In the genomic region with DNA sequence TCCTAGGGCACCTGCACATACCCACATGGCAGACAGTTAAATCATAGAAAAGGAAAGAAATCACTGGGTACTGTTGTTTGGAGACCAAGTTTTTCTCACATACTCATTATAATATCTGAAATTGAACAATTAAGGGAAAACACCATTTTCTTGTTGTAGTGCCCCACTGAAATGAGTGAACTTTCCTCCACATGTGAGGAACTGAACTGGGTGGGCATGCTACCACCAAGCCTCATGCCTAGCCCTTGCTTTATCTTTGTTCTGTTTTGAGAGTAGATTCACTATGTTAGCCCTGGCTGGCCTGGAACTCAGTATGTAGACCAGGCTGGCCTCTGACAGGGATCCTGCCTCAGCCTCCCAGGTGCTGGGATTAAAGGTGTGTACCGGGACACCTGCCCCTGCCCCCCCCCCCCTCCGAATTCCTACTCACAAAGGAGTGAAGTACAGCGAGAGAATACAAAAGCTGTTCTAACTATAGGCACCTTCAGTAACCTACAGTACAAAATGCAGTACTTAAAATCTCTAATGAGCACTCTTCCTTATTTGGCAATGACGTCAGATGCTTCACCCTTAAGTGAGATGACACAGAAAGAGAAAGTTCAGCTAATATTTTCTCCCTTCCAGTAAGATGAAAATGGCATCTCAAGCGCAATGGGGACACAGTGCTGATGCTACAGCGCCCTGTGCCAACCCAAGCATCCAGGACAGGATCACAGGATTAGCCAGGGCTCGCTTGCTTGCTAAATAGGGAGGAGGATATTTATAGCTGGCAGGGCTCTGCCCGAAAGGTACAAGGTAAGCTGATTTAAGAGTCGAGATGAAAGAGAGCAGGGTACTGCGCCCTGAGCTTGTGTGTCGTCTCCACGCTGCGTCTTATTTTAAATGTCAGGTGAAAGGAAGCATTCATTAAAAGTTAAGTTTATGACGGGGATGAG, we compare ENCODE assay signal across 11 mouse cellular contexts. TPM values are rescaled to one million over a fixed set of nuclear protein-coding genes. Genes with fewer than 3 reads are reported as not detected.
A peak's percentile ranks its signal among the peaks of the same experiment; 100 is the strongest.
DNase-seq lines count a peak whose midpoint lies in the region; ATAC-seq and TF ChIP-seq lines count a peak whose summit lies in the region.
"Had no signal": no experiment of that assay in that cellular context is flagged by ENCODE, and none has a peak within 500 bp of the region (broad histone marks: within the 10 kb centered on the region; RNA-seq: fewer than 3 reads in every experiment).

No protein-coding gene starts in this region.

- H3K4me2 ChIP-seq in forebrain, postnatal 0 days (ENCODE audit: low read depth) = no peak overlapping the region
- no peak overlapping the region for H3K4me2 ChIP-seq in forebrain, embryonic 14.5 days (ENCODE audit: low read length)
- peak overlapping the region; percentile 2 for H3K4me2 ChIP-seq in heart, embryonic 14.5 days (ENCODE audit: low read length)
- no peak overlapping the region for H3K4me2 ChIP-seq in intestine, postnatal 0 days (replicated peaks; ENCODE audit: low read depth)

- WGBS in forebrain, postnatal 0 days = 82% methylated on average over 14 of the region's 14 CpGs
- WGBS in forebrain, embryonic 14.5 days = 87% methylated on average over 14 of the region's 14 CpGs
- WGBS in heart, embryonic 14.5 days = 52% methylated on average over 14 of the region's 14 CpGs
- 84% methylated on average over 14 of the region's 14 CpGs for WGBS in intestine, postnatal 0 days

- H3K27ac ChIP-seq in forebrain, postnatal 0 days (ENCODE audit: low read depth, low read length) = peak overlapping the region; percentile 36
- H3K27ac ChIP-seq in forebrain, embryonic 14.5 days (ENCODE audit: low read depth, low read length) = no peak overlapping the region
- H3K27ac ChIP-seq in heart, embryonic 14.5 days (replicated peaks in 1 of 2; ENCODE audit: control insufficient read depth in 1 of 2, insufficient read depth in 1 of 2, low read depth in 2 of 2, low read length in 2 of 2) = peak overlapping the region; percentile 39 to 60
- H3K27ac ChIP-seq in intestine, postnatal 0 days (ENCODE audit: low read depth, low read length) = no peak overlapping the region
- H3K27ac ChIP-seq: midbrain, embryonic 10.5 days had no signal

- H3K36me3 ChIP-seq in forebrain, postnatal 0 days (ENCODE audit: insufficient read depth) = peaks cover 4% of the 10 kb centered on the region; the same call in 1 of the 2 replicates
- peaks cover 11% of the 10 kb centered on the region for H3K36me3 ChIP-seq in forebrain, embryonic 14.5 days (ENCODE audit: control insufficient read depth, insufficient read depth, low read length)
- peaks cover 3% of the 10 kb centered on the region; the same call in 1 of the 2 replicates for H3K36me3 ChIP-seq in heart, embryonic 14.5 days (ENCODE audit: control insufficient read depth, insufficient read depth, low read length)
- no peaks in the 10 kb centered on the region for H3K36me3 ChIP-seq in intestine, postnatal 0 days (ENCODE audit: control insufficient read depth, insufficient read depth)

- DNase-seq in forebrain, postnatal 0 days = no peak
- no peak for DNase-seq in forebrain, embryonic 14.5 days (ENCODE audit: low spot score)
- peak; percentile 54 for DNase-seq in A20 (ENCODE audit: low read depth, low spot score)
- peak; percentile 66 to 73 for DNase-seq in cerebellum, postnatal 36 days
- no peak for DNase-seq in T-cell, adult 2 months (ENCODE audit: low spot score)
- DNase-seq in kidney, adult 9 months = no peak

- H3K4me1 ChIP-seq in forebrain, postnatal 0 days (ENCODE audit: insufficient read depth) = 0 out of 2 replicates have a peak, but pooled peaks cover 3% of the 10 kb centered on the region
- no peaks in the 10 kb centered on the region for H3K4me1 ChIP-seq in forebrain, embryonic 14.5 days (ENCODE audit: control insufficient read depth, insufficient read depth, low read length)
- peaks cover 10 to 19% of the 10 kb centered on the region in 2 experiments for H3K4me1 ChIP-seq in heart, embryonic 14.5 days (ENCODE audit: control insufficient read depth in 2 of 2, insufficient read depth in 2 of 2, low read length in 2 of 2)
- H3K4me1 ChIP-seq in intestine, postnatal 0 days (replicated peaks; ENCODE audit: control insufficient read depth, insufficient read depth, low read length) = no peaks in the 10 kb centered on the region

- H3K9me3 ChIP-seq in forebrain, postnatal 0 days (ENCODE audit: low read length) = no peaks in the 10 kb centered on the region
- no peaks in the 10 kb centered on the region for H3K9me3 ChIP-seq in forebrain, embryonic 14.5 days (replicated peaks; ENCODE audit: control insufficient read depth, low read length)
- H3K9me3 ChIP-seq in heart, embryonic 14.5 days (ENCODE audit: control insufficient read depth, low read length) = no peaks in the 10 kb centered on the region
- H3K9me3 ChIP-seq in intestine, postnatal 0 days (ENCODE audit: control insufficient read depth) = no peaks in the 10 kb centered on the region

- no peaks in the 10 kb centered on the region for H3K27me3 ChIP-seq in forebrain, postnatal 0 days (ENCODE audit: insufficient read depth, low read length)
- no peaks in the 10 kb centered on the region for H3K27me3 ChIP-seq in forebrain, embryonic 14.5 days (replicated peaks; ENCODE audit: control insufficient read depth, insufficient read depth, low read length)
- H3K27me3 ChIP-seq in heart, embryonic 14.5 days (ENCODE audit: control insufficient read depth, insufficient read depth, low read length) = no peaks in the 10 kb centered on the region
- H3K27me3 ChIP-seq in intestine, postnatal 0 days (replicated peaks; ENCODE audit: control insufficient read depth, insufficient read depth, low read length) = no peaks in the 10 kb centered on the region
- H3K27me3 ChIP-seq: Patski had no signal

- no peak for TF ChIP-seq CTCF in forebrain, postnatal 0 days (IDR thresholded peaks at IDR 0.05; ENCODE audit: low read depth)
- TF ChIP-seq CTCF in intestine, postnatal 0 days (IDR thresholded peaks at IDR 0.05; ENCODE audit: low read depth) = no peak

- no peak overlapping the region for H3K9ac ChIP-seq in forebrain, postnatal 0 days
- H3K9ac ChIP-seq in forebrain, embryonic 14.5 days (ENCODE audit: low read length) = no peak overlapping the region
- H3K9ac ChIP-seq in heart, embryonic 14.5 days (ENCODE audit: low read length) = no peak overlapping the region
- H3K9ac ChIP-seq in intestine, postnatal 0 days (ENCODE audit: low read depth, low read length) = no peak overlapping the region
- H3K9ac ChIP-seq: liver, postnatal 0 days had no signal

- no peak overlapping the region for H3K4me3 ChIP-seq in forebrain, postnatal 0 days (ENCODE audit: low read depth, low read length)
- no peak overlapping the region for H3K4me3 ChIP-seq in forebrain, embryonic 14.5 days (ENCODE audit: low read depth, low read length)
- H3K4me3 ChIP-seq in heart, embryonic 14.5 days (ENCODE audit: control insufficient read depth in 1 of 2, insufficient read depth in 1 of 2, low read depth in 1 of 2, low read length in 2 of 2) = no peak overlapping the region
- no peak overlapping the region for H3K4me3 ChIP-seq in intestine, postnatal 0 days (ENCODE audit: low read depth, low read length)
- H3K4me3 ChIP-seq: midbrain, embryonic 10.5 days had no signal

- ATAC-seq in forebrain, postnatal 0 days = no peak
- ATAC-seq in forebrain, embryonic 14.5 days = no peak
- no peak for ATAC-seq in heart, embryonic 14.5 days (ENCODE audit: insufficient number of reproducible peaks, insufficient read depth, low FRiP score, low read depth)
- no peak for ATAC-seq in intestine, postnatal 0 days

RNA-seq across cellular contexts. Expression of a gene that starts 10.2 kb away (rescaled TPM):
- total RNA-seq in forebrain, postnatal 0 days (2014; rRNA removed) = 98.1 and 138 TPM in 2 replicates
- 184 and 202 TPM in 2 replicates for polyA plus RNA-seq in forebrain, postnatal 0 days (2015; fragmentation: Nextera tagmentation; extraction: Ambion mirVana)
- 159 and 164 TPM in 2 replicates for polyA plus RNA-seq in forebrain, embryonic 14.5 days (2014; fragmentation: Nextera tagmentation; extraction: Ambion mirVana)
- 54.4 and 72.5 TPM in 2 replicates for polyA plus RNA-seq in heart, embryonic 14.5 days (2014; fragmentation: Nextera tagmentation; extraction: Ambion mirVana)
- 21.1 and 25.6 TPM in 2 replicates for polyA plus RNA-seq in intestine, postnatal 0 days (2015; fragmentation: Nextera tagmentation; extraction: Ambion mirVana)

RNA-seq across cellular contexts. Expression of a gene that starts 10.3 kb away (rescaled TPM):
- 8.0 and 12.6 TPM in 2 replicates for total RNA-seq in forebrain, postnatal 0 days (2014; rRNA removed)
- polyA plus RNA-seq in forebrain, postnatal 0 days (2015; fragmentation: Nextera tagmentation; extraction: Ambion mirVana) = 8.2 and 10.6 TPM in 2 replicates
- polyA plus RNA-seq in forebrain, embryonic 14.5 days (2014; fragmentation: Nextera tagmentation; extraction: Ambion mirVana) = 6.8 and 8.0 TPM in 2 replicates
- polyA plus RNA-seq in heart, embryonic 14.5 days (2014; fragmentation: Nextera tagmentation; extraction: Ambion mirVana) = 8.0 and 8.8 TPM in 2 replicates
- polyA plus RNA-seq in intestine, postnatal 0 days (2015; fragmentation: Nextera tagmentation; extraction: Ambion mirVana) = 5.2 and 6.2 TPM in 2 replicates

RNA-seq across cellular contexts. Expression of a gene that starts 36.0 kb away (rescaled TPM):
- 32.6 and 37.0 TPM in 2 replicates for total RNA-seq in forebrain, postnatal 0 days (2014; rRNA removed)
- 16.4 and 25.4 TPM in 2 replicates for polyA plus RNA-seq in forebrain, postnatal 0 days (2015; fragmentation: Nextera tagmentation; extraction: Ambion mirVana)
- polyA plus RNA-seq in forebrain, embryonic 14.5 days (2014; fragmentation: Nextera tagmentation; extraction: Ambion mirVana) = 23.6 and 25.5 TPM in 2 replicates
- polyA plus RNA-seq in heart, embryonic 14.5 days (2014; fragmentation: Nextera tagmentation; extraction: Ambion mirVana) = 48.8 and 49.3 TPM in 2 replicates
- polyA plus RNA-seq in intestine, postnatal 0 days (2015; fragmentation: Nextera tagmentation; extraction: Ambion mirVana) = 33.1 and 35.2 TPM in 2 replicates

Comparison
In these comparisons a context has a peak if more than half of its experiments do, and no peak if none do; other contexts are left out.
1. H3K27ac ChIP-seq: peak in forebrain, postnatal 0 days (single experiment) and heart, embryonic 14.5 days (2 of 2); none in forebrain, embryonic 14.5 days (single experiment) and intestine, postnatal 0 days (single experiment).
2. DNase-seq: peak in A20 (single experiment) and cerebellum, postnatal 36 days (2 of 2); none in forebrain, postnatal 0 days (single experiment), forebrain, embryonic 14.5 days (single experiment), T-cell, adult 2 months (single experiment) and kidney, adult 9 months (single experiment).